Mouse (Mus musculus) liver, embryonic 13.5 days (tissue): ENCODE results near the gene Bsg. TPM values are rescaled to one million over a fixed set of nuclear protein-coding genes. Genes with fewer than 3 reads are reported as not detected.
A peak's percentile ranks its signal among the peaks of the same experiment; 100 is the strongest.

Experiments
- ATAC-seq: fragments of 200-750 bp; cut with Nextera tagmentation; 2 replicates; pipeline ENCODE4 v1.8.0; 2017; ENCODE audit warnings: low read depth, mild to moderate bottlenecking, moderate number of reproducible peaks, moderate library complexity
- DNase-seq: peaks from one replicate; pipeline ENCODE4 v3.0.0; 2022
- H3K27ac ChIP-seq: fragments of 300-500 bp; sonication (generic); 2 replicates; pipeline ENCODE4 v1.5.1; 2015; ENCODE audit warnings: moderate library complexity, mild to moderate bottlenecking, inconsistent platforms
- H3K27me3 ChIP-seq: fragments of 300-500 bp; sonication (generic); 2 replicates; pipeline ENCODE4 v1.6.1; 2015; ENCODE audit warnings: mild to moderate bottlenecking, inconsistent platforms
- H3K36me3 ChIP-seq: fragments of 300-500 bp; sonication (generic); 2 replicates; pipeline ENCODE4 v1.6.1; 2015; ENCODE audit warnings: mild to moderate bottlenecking, inconsistent platforms
- H3K4me1 ChIP-seq: fragments of 300-500 bp; sonication (generic); replicated peaks from 2 replicates; pipeline ENCODE4 v1.6.1; 2015; ENCODE audit warnings: inconsistent platforms
- H3K4me2 ChIP-seq: fragments of 300-500 bp; sonication (generic); 2 replicates; pipeline ENCODE4 v1.6.1; 2015; ENCODE audit warnings: inconsistent platforms, mild to moderate bottlenecking, moderate library complexity
- H3K4me3 ChIP-seq: fragments of 300-500 bp; sonication (generic); replicated peaks from 2 replicates; pipeline ENCODE4 v1.5.1; 2015; ENCODE audit warnings: mild to moderate bottlenecking, inconsistent platforms
- H3K9ac ChIP-seq: fragments of 300-500 bp; sonication (generic); 2 replicates; pipeline ENCODE4 v1.6.1; 2015; ENCODE audit warnings: mild to moderate bottlenecking, inconsistent platforms
- H3K9me3 ChIP-seq: fragments of 300-500 bp; sonication (generic); replicated peaks from 2 replicates; pipeline ENCODE4 v1.6.1; 2016; ENCODE audit warnings: inconsistent platforms
- WGBS: fragments of 180-500 bp; shearing (Covaris S2); methylation state at CpG from one replicate; pipeline ENCODE4 v1.1.7; 2015; ENCODE audit not compliant: insufficient replicate concordance; 5-methylcytosine and 5-hydroxymethylcytosine counted together
- polyA plus RNA-seq: library from polyadenylated mRNA; unstranded; fragments of >200 nt; fragmentation: Nextera tagmentation; extraction: Ambion mirVana; gene quantifications from 2 replicates; pipeline ENCODE4 v1.2.1, GENCODE M21; 2015

The Bsg gene
- polyA plus RNA-seq, 1 experiment from 2014 or later = 903 TPM

GRCm38 (mm10) chr10:79706406-79707094, 2.3 kb downstream of the Bsg start:
- DNase-seq (no peak), ATAC-seq (no peak)
- Histone ChIP-seq H3K27ac (peak overlapping the region; percentile 98), H3K9ac (peak overlapping the region; percentile 98), H3K27me3 (no peaks in the 10 kb centered on the region), H3K36me3 (peaks cover 56% of the 10 kb centered on the region), H3K9me3 (no peaks in the 10 kb centered on the region), H3K4me3 (peak overlapping the region; percentile 78), H3K4me1 (peaks cover 78% of the 10 kb centered on the region), H3K4me2 (peak overlapping the region; percentile 99)
- 50% methylated on average over 5 of the region's 5 CpGs for WGBS

GRCm38 (mm10) chr10:79707162-79707561, 2.9 kb downstream of the Bsg start:
- Histone ChIP-seq H3K9ac (peak overlapping the region; percentile 98), H3K9me3 (no peaks in the 10 kb centered on the region), H3K4me2 (peak overlapping the region; percentile 99), H3K27ac (peak overlapping the region; percentile 98), H3K4me3 (peak overlapping the region; percentile 78), H3K36me3 (peaks cover 62% of the 10 kb centered on the region), H3K27me3 (no peaks in the 10 kb centered on the region), H3K4me1 (peaks cover 79% of the 10 kb centered on the region)
- ATAC-seq (no peak), DNase-seq (no peak)
- WGBS = 67% methylated on average over 1 of the region's 1 CpGs

- 61% methylated on average over 4 of the region's 4 CpGs for WGBS
- peak overlapping the region; percentile 99 for H3K4me2 ChIP-seq
- H3K27me3 ChIP-seq = no peaks in the 10 kb centered on the region
- H3K4me3 ChIP-seq = peak overlapping the region; percentile 78
- DNase-seq (no peak), ATAC-seq (no peak)
- peaks cover 63% of the 10 kb centered on the region for H3K36me3 ChIP-seq
- peak overlapping the region; percentile 98 for H3K9ac ChIP-seq
- peaks cover 84% of the 10 kb centered on the region for H3K4me1 ChIP-seq
- H3K9me3 ChIP-seq = no peaks in the 10 kb centered on the region
- peak overlapping the region; percentile 98 for H3K27ac ChIP-seq
Measured at GRCm38 (mm10) chr10:79707759-79708158, 3.5 kb downstream of the Bsg start.

- no peak for DNase-seq
- no peak for ATAC-seq
- peak overlapping the region; percentile 98; the same call in 1 of the 2 replicates for H3K9ac ChIP-seq
- H3K9me3 ChIP-seq = no peaks in the 10 kb centered on the region
- H3K27ac ChIP-seq = peak overlapping the region; percentile 98
- H3K4me1 ChIP-seq = peaks cover 91% of the 10 kb centered on the region
- peaks cover 63% of the 10 kb centered on the region for H3K36me3 ChIP-seq
- peaks cover under 1% of the 10 kb centered on the region; the same call in 1 of the 2 replicates for H3K27me3 ChIP-seq
- peak overlapping the region; percentile 99 for H3K4me2 ChIP-seq
- WGBS = 89% methylated on average over 21 of the region's 21 CpGs
- H3K4me3 ChIP-seq = peak overlapping the region; percentile 78
Measured at GRCm38 (mm10) chr10:79708668-79709067, 4.4 kb downstream of the Bsg start.

GRCm38 (mm10) chr10:79709307-79709706, 5.0 kb downstream of the Bsg start:
- Histone ChIP-seq H3K9ac (0 out of 2 replicates have a peak overlapping the region, but pooled peaks have one; percentile 98), H3K4me1 (peaks cover 89% of the 10 kb centered on the region), H3K27ac (peak overlapping the region; percentile 98; the same call in 1 of the 2 replicates), H3K27me3 (peaks cover 7% of the 10 kb centered on the region), H3K9me3 (no peaks in the 10 kb centered on the region), H3K4me3 (peak overlapping the region; percentile 78), H3K36me3 (peaks cover 63% of the 10 kb centered on the region), H3K4me2 (peak overlapping the region; percentile 99)
- 39% methylated on average over 7 of the region's 7 CpGs for WGBS
- DNase-seq (peak; percentile 40), ATAC-seq (no peak)

- peaks cover 79% of the 10 kb centered on the region for H3K4me1 ChIP-seq
- peaks cover 53% of the 10 kb centered on the region for H3K36me3 ChIP-seq
- peaks cover 34% of the 10 kb centered on the region for H3K27me3 ChIP-seq
- peak overlapping the region; percentile 55; the same call in 1 of the 2 replicates for H3K4me2 ChIP-seq
- H3K9me3 ChIP-seq = no peaks in the 10 kb centered on the region
- no peak overlapping the region for H3K4me3 ChIP-seq
- 74% methylated on average over 1 of the region's 1 CpGs for WGBS
- ATAC-seq (peak; percentile 21), DNase-seq (peak; percentile 54)
- no peak overlapping the region; the same call in 1 of the 2 replicates for H3K9ac ChIP-seq
- peak overlapping the region; percentile 93 for H3K27ac ChIP-seq
Measured at GRCm38 (mm10) chr10:79712029-79712428, 7.7 kb downstream of the Bsg start.

GRCm38 (mm10) chr10:79712499-79713126, 8.3 kb downstream of the Bsg start:
- Histone ChIP-seq H3K27me3 (peaks cover 40% of the 10 kb centered on the region), H3K27ac (peak overlapping the region; percentile 93), H3K36me3 (peaks cover 47% of the 10 kb centered on the region), H3K4me3 (0 out of 2 replicates have a peak overlapping the region, but pooled peaks have one; percentile 4), H3K9me3 (no peaks in the 10 kb centered on the region), H3K9ac (peak overlapping the region; percentile 62), H3K4me2 (peak overlapping the region; percentile 55), H3K4me1 (peaks cover 79% of the 10 kb centered on the region)
- peak; percentile 93 for ATAC-seq
- 15% methylated on average over 4 of the region's 6 CpGs for WGBS
- peak; percentile 90 for DNase-seq

GRCm38 (mm10) chr10:79713163-79713562, 8.9 kb downstream of the Bsg start:
- WGBS = 43% methylated on average over 1 of the region's 1 CpGs
- H3K36me3 ChIP-seq = peaks cover 41% of the 10 kb centered on the region
- 0 out of 2 replicates have a peak overlapping the region, but pooled peaks have one; percentile 4 for H3K4me3 ChIP-seq
- H3K27me3 ChIP-seq = peaks cover 46% of the 10 kb centered on the region
- peak overlapping the region; percentile 93 for H3K27ac ChIP-seq
- peak overlapping the region; percentile 62 for H3K9ac ChIP-seq
- H3K4me2 ChIP-seq = peak overlapping the region; percentile 55
- DNase-seq = no peak
- no peak for ATAC-seq
- H3K9me3 ChIP-seq = no peaks in the 10 kb centered on the region
- H3K4me1 ChIP-seq = peaks cover 76% of the 10 kb centered on the region

- H3K9me3 ChIP-seq = no peaks in the 10 kb centered on the region
- no peak overlapping the region for H3K4me2 ChIP-seq
- 40% methylated on average over 4 of the region's 4 CpGs for WGBS
- peaks cover 64% of the 10 kb centered on the region for H3K27me3 ChIP-seq
- no peak for ATAC-seq
- no peak overlapping the region for H3K27ac ChIP-seq
- peaks cover 23% of the 10 kb centered on the region for H3K36me3 ChIP-seq
- H3K4me3 ChIP-seq = no peak overlapping the region
- H3K4me1 ChIP-seq = peaks cover 58% of the 10 kb centered on the region
- H3K9ac ChIP-seq = no peak overlapping the region
- DNase-seq = no peak
Measured at GRCm38 (mm10) chr10:79714996-79715395, 10.7 kb downstream of the Bsg start.

- H3K27me3 ChIP-seq = peaks cover 78% of the 10 kb centered on the region
- H3K9me3 ChIP-seq = no peaks in the 10 kb centered on the region
- H3K4me3 ChIP-seq = peak within 1 kb of the TSS; percentile 65
- peaks cover 9% of the 10 kb centered on the region for H3K36me3 ChIP-seq
- no peak for ATAC-seq
- peaks cover 44% of the 10 kb centered on the region for H3K4me1 ChIP-seq
- H3K27ac ChIP-seq = no peak within 1 kb of the TSS
- peak within 1 kb of the TSS; percentile 52 for H3K9ac ChIP-seq
- no peak for DNase-seq
- H3K4me2 ChIP-seq = peak within 1 kb of the TSS; percentile 85
- WGBS = 2% methylated on average over 68 of the region's 91 CpGs
Measured at GRCm38 (mm10) chr10:79716254-79716987, 12.1 kb downstream of the Bsg start, which contains the start of gene Hcn2. Hcn2 (plus strand) TSS chr10:79716634.

GRCm38 (mm10) chr10:79716988-79717355, 12.7 kb downstream of the Bsg start:
- peak overlapping the region; percentile 65 for H3K4me3 ChIP-seq
- H3K4me1 ChIP-seq = peaks cover 38% of the 10 kb centered on the region
- ATAC-seq = no peak
- peak overlapping the region; percentile 85 for H3K4me2 ChIP-seq
- peaks cover 3% of the 10 kb centered on the region for H3K36me3 ChIP-seq
- 1% methylated on average over 43 of the region's 44 CpGs for WGBS
- H3K9me3 ChIP-seq = no peaks in the 10 kb centered on the region
- peak overlapping the region; percentile 52 for H3K9ac ChIP-seq
- no peak for DNase-seq
- no peak overlapping the region for H3K27ac ChIP-seq
- peaks cover 81% of the 10 kb centered on the region for H3K27me3 ChIP-seq
